Mouse (Mus musculus): ENCODE measurements around the gene Cst3. TPM values are rescaled to one million over a fixed set of nuclear protein-coding genes. Genes with fewer than 3 reads are reported as not detected.

Cst3 gene
- polyA plus RNA-seq, 1 experiment from 2014 or later, result 548 TPM

GRCm38 (mm10) chr2:148868959-148869358 is 6.5 kb downstream of the Cst3 start:
- no peak overlapping the region for H3K4me2 ChIP-seq (replicated peaks; ENCODE audit: low read depth, low read length)
- no peaks in the 10 kb centered on the region for H3K27me3 ChIP-seq (ENCODE audit: control insufficient read depth, insufficient read depth, low read length)
- no peak overlapping the region for H3K4me3 ChIP-seq (ENCODE audit: low read depth, low read length)
- peaks cover 21% of the 10 kb centered on the region for H3K4me1 ChIP-seq (ENCODE audit: control insufficient read depth, insufficient read depth, low read length)
- no peak overlapping the region for H3K9ac ChIP-seq (replicated peaks; ENCODE audit: low read depth, low read length)
- no peak overlapping the region for H3K27ac ChIP-seq (ENCODE audit: low read length)
- no peak for ATAC-seq (ENCODE audit: insufficient number of reproducible peaks, insufficient read depth, low FRiP score, low read depth)
- H3K36me3 ChIP-seq (ENCODE audit: control insufficient read depth, insufficient read depth, low read length), result peaks cover 15% of the 10 kb centered on the region
- no peaks in the 10 kb centered on the region for H3K9me3 ChIP-seq (ENCODE audit: control insufficient read depth, low read depth, low read length)
- 50% methylated on average over 1 of the region's 1 CpGs for WGBS

GRCm38 (mm10) chr2:148864966-148865365 is 10.5 kb downstream of the Cst3 start, which contains the start of gene 9230104L09Rik:
9230104L09Rik (minus strand) TSS chr2:148865038.
- H3K9ac ChIP-seq (replicated peaks; ENCODE audit: low read depth, low read length), result no peak within 1 kb of the TSS
- H3K36me3 ChIP-seq (ENCODE audit: control insufficient read depth, insufficient read depth, low read length), result no peaks in the 10 kb centered on the region
- no peak within 1 kb of the TSS for H3K4me3 ChIP-seq (ENCODE audit: low read depth, low read length)
- H3K4me2 ChIP-seq (replicated peaks; ENCODE audit: low read depth, low read length), result no peak within 1 kb of the TSS
- H3K27me3 ChIP-seq (ENCODE audit: control insufficient read depth, insufficient read depth, low read length), result no peaks in the 10 kb centered on the region
- H3K27ac ChIP-seq (ENCODE audit: low read length), result no peak within 1 kb of the TSS
- no peak for ATAC-seq (ENCODE audit: insufficient number of reproducible peaks, insufficient read depth, low FRiP score, low read depth)
- 55% methylated on average over 2 of the region's 2 CpGs for WGBS
- no peaks in the 10 kb centered on the region for H3K4me1 ChIP-seq (ENCODE audit: control insufficient read depth, insufficient read depth, low read length)
- no peaks in the 10 kb centered on the region for H3K9me3 ChIP-seq (ENCODE audit: control insufficient read depth, low read depth, low read length)

GRCm38 (mm10) chr2:148861693-148862092 is 13.8 kb downstream of the Cst3 start:
- Histone ChIP-seq H3K9me3 (ENCODE audit: control insufficient read depth, low read depth, low read length) (no peaks in the 10 kb centered on the region), H3K36me3 (ENCODE audit: control insufficient read depth, insufficient read depth, low read length) (no peaks in the 10 kb centered on the region), H3K27me3 (ENCODE audit: control insufficient read depth, insufficient read depth, low read length) (no peaks in the 10 kb centered on the region), H3K4me1 (ENCODE audit: control insufficient read depth, insufficient read depth, low read length) (no peaks in the 10 kb centered on the region), H3K4me3 (ENCODE audit: low read depth, low read length) (no peak overlapping the region), H3K27ac (ENCODE audit: low read length) (no peak overlapping the region), H3K9ac (replicated peaks; ENCODE audit: low read depth, low read length) (no peak overlapping the region), H3K4me2 (replicated peaks; ENCODE audit: low read depth, low read length) (no peak overlapping the region)
- ATAC-seq (ENCODE audit: insufficient number of reproducible peaks, insufficient read depth, low FRiP score, low read depth), result no peak

GRCm38 (mm10) chr2:148860993-148861392 is 14.5 kb downstream of the Cst3 start:
- ATAC-seq (ENCODE audit: insufficient number of reproducible peaks, insufficient read depth, low FRiP score, low read depth), result no peak
- Histone ChIP-seq H3K4me2 (replicated peaks; ENCODE audit: low read depth, low read length) (no peak overlapping the region), H3K4me3 (ENCODE audit: low read depth, low read length) (no peak overlapping the region), H3K9ac (replicated peaks; ENCODE audit: low read depth, low read length) (no peak overlapping the region), H3K9me3 (ENCODE audit: control insufficient read depth, low read depth, low read length) (no peaks in the 10 kb centered on the region), H3K4me1 (ENCODE audit: control insufficient read depth, insufficient read depth, low read length) (no peaks in the 10 kb centered on the region), H3K36me3 (ENCODE audit: control insufficient read depth, insufficient read depth, low read length) (no peaks in the 10 kb centered on the region), H3K27me3 (ENCODE audit: control insufficient read depth, insufficient read depth, low read length) (no peaks in the 10 kb centered on the region), H3K27ac (ENCODE audit: low read length) (no peak overlapping the region)
- 71% methylated on average over 4 of the region's 4 CpGs for WGBS

GRCm38 (mm10) chr2:148857506-148857905 is 18.0 kb downstream of the Cst3 start:
- Histone ChIP-seq H3K4me1 (ENCODE audit: control insufficient read depth, insufficient read depth, low read length) (no peaks in the 10 kb centered on the region), H3K9ac (replicated peaks; ENCODE audit: low read depth, low read length) (no peak overlapping the region), H3K27ac (ENCODE audit: low read length) (no peak overlapping the region), H3K4me2 (replicated peaks; ENCODE audit: low read depth, low read length) (no peak overlapping the region), H3K4me3 (ENCODE audit: low read depth, low read length) (no peak overlapping the region), H3K9me3 (ENCODE audit: control insufficient read depth, low read depth, low read length) (no peaks in the 10 kb centered on the region), H3K27me3 (ENCODE audit: control insufficient read depth, insufficient read depth, low read length) (no peaks in the 10 kb centered on the region), H3K36me3 (ENCODE audit: control insufficient read depth, insufficient read depth, low read length) (no peaks in the 10 kb centered on the region)
- WGBS, result 69% methylated on average over 4 of the region's 4 CpGs
- no peak for ATAC-seq (ENCODE audit: insufficient number of reproducible peaks, insufficient read depth, low FRiP score, low read depth)

- Histone ChIP-seq H3K9ac (replicated peaks; ENCODE audit: low read depth, low read length) (no peak overlapping the region), H3K27me3 (ENCODE audit: control insufficient read depth, insufficient read depth, low read length) (no peaks in the 10 kb centered on the region), H3K27ac (ENCODE audit: low read length) (no peak overlapping the region), H3K36me3 (ENCODE audit: control insufficient read depth, insufficient read depth, low read length) (no peaks in the 10 kb centered on the region), H3K4me1 (ENCODE audit: control insufficient read depth, insufficient read depth, low read length) (no peaks in the 10 kb centered on the region), H3K4me2 (replicated peaks; ENCODE audit: low read depth, low read length) (no peak overlapping the region), H3K4me3 (ENCODE audit: low read depth, low read length) (no peak overlapping the region), H3K9me3 (ENCODE audit: control insufficient read depth, low read depth, low read length) (no peaks in the 10 kb centered on the region)
- WGBS, result 57% methylated on average over 8 of the region's 8 CpGs
- no peak for ATAC-seq (ENCODE audit: insufficient number of reproducible peaks, insufficient read depth, low FRiP score, low read depth)
These were observed 18.7 kb downstream of the Cst3 start for GRCm38 (mm10) chr2:148856630-148857400.

GRCm38 (mm10) chr2:148851116-148851906 is 24.2 kb downstream of the Cst3 start:
- H3K9ac ChIP-seq (replicated peaks; ENCODE audit: low read depth, low read length), result no peak overlapping the region
- WGBS, result 46% methylated on average over 8 of the region's 8 CpGs
- H3K4me3 ChIP-seq (ENCODE audit: low read depth, low read length), result no peak overlapping the region
- no peaks in the 10 kb centered on the region for H3K27me3 ChIP-seq (ENCODE audit: control insufficient read depth, insufficient read depth, low read length)
- no peaks in the 10 kb centered on the region for H3K9me3 ChIP-seq (ENCODE audit: control insufficient read depth, low read depth, low read length)
- no peak overlapping the region for H3K27ac ChIP-seq (ENCODE audit: low read length)
- H3K36me3 ChIP-seq (ENCODE audit: control insufficient read depth, insufficient read depth, low read length), result no peaks in the 10 kb centered on the region
- H3K4me1 ChIP-seq (ENCODE audit: control insufficient read depth, insufficient read depth, low read length), result no peaks in the 10 kb centered on the region
- H3K4me2 ChIP-seq (replicated peaks; ENCODE audit: low read depth, low read length), result no peak overlapping the region
- ATAC-seq (ENCODE audit: insufficient number of reproducible peaks, insufficient read depth, low FRiP score, low read depth), result peak; percentile 65; the same call in 1 of the 2 replicates

GRCm38 (mm10) chr2:148839224-148839623 is 36.3 kb downstream of the Cst3 start:
- Histone ChIP-seq H3K9me3 (ENCODE audit: control insufficient read depth, low read depth, low read length) (no peaks in the 10 kb centered on the region), H3K9ac (replicated peaks; ENCODE audit: low read depth, low read length) (no peak overlapping the region), H3K4me2 (replicated peaks; ENCODE audit: low read depth, low read length) (no peak overlapping the region), H3K27ac (ENCODE audit: low read length) (no peak overlapping the region), H3K4me3 (ENCODE audit: low read depth, low read length) (no peak overlapping the region), H3K4me1 (ENCODE audit: control insufficient read depth, insufficient read depth, low read length) (no peaks in the 10 kb centered on the region), H3K36me3 (ENCODE audit: control insufficient read depth, insufficient read depth, low read length) (no peaks in the 10 kb centered on the region), H3K27me3 (ENCODE audit: control insufficient read depth, insufficient read depth, low read length) (no peaks in the 10 kb centered on the region)
- no peak for ATAC-seq (ENCODE audit: insufficient number of reproducible peaks, insufficient read depth, low FRiP score, low read depth)
- 86% methylated on average over 2 of the region's 2 CpGs for WGBS
